Mouse (Mus musculus) E14TG2a.4 (cell line): ENCODE measurements around the gene Adam23.

Experiments
- CTCF ChIP-seq: conservative IDR thresholded peaks from 2 replicates; pipeline ENCODE4 v1.5.1; 2014; ENCODE audit warnings: low read length
- NANOG ChIP-seq: IDR thresholded peaks from 2 replicates; pipeline ENCODE4 v1.6.1; 2014; ENCODE audit warnings: borderline replicate concordance, low read length, mixed read lengths
- POU5F1 ChIP-seq: IDR thresholded peaks from 2 replicates; pipeline ENCODE4 v1.6.1; 2014; ENCODE audit warnings: low read length, borderline replicate concordance

DNA sequence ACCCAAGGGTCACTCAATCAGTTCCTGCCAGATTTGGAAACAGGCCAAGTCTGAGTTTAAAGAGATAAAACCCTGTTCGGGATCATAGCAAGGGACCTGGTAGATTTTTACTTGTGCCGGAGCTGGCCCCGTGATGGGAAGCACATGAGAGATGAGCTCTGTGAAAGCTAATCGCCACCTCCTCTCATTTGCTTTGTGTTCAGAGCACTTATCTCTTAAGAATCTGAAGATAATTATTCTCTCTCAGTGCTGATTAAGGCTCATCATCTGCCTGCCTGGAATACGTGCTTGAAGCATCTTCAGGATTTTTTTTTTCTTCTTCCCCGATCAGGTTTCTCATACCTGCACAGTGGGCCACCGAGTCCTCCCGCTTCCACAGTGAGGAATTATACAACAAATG is 133.5 kb downstream of the Adam23 start:
- TF ChIP-seq CTCF (no peak), POU5F1 (no peak), NANOG (no peak)
